Mouse (Mus musculus) forebrain, embryonic 13.5 days (tissue): Measurements from ENCODE around the gene Mef2d. TPM values are rescaled to one million over a fixed set of nuclear protein-coding genes. Genes with fewer than 3 reads are reported as not detected.

Source experiments
- ATAC-seq: fragments of 200-750 bp; cut with Nextera tagmentation; 2 replicates; pipeline ENCODE4 v1.8.0; 2017
- H3K27ac ChIP-seq: fragments of 300-500 bp; sonication (generic); 2 replicates; pipeline ENCODE4 v1.5.1; 2015; ENCODE audit warnings: inconsistent platforms, mild to moderate bottlenecking, moderate library complexity
- H3K27me3 ChIP-seq: fragments of 300-500 bp; sonication (generic); 2 replicates; pipeline ENCODE4 v1.6.1; 2015; ENCODE audit warnings: mild to moderate bottlenecking, inconsistent platforms
- H3K36me3 ChIP-seq: fragments of 300-500 bp; sonication (generic); 2 replicates; pipeline ENCODE4 v1.6.1; 2015; ENCODE audit warnings: mild to moderate bottlenecking, inconsistent platforms; ENCODE audit not compliant: poor library complexity, severe bottlenecking
- H3K4me1 ChIP-seq: fragments of 300-500 bp; sonication (generic); 2 replicates; pipeline ENCODE4 v1.6.1; 2015; ENCODE audit warnings: inconsistent platforms
- H3K4me2 ChIP-seq: fragments of 300-500 bp; sonication (generic); 2 replicates; pipeline ENCODE4 v1.6.1; 2015; ENCODE audit warnings: inconsistent platforms, mild to moderate bottlenecking, moderate library complexity
- H3K4me3 ChIP-seq: fragments of 300-500 bp; sonication (generic); 2 replicates; pipeline ENCODE4 v1.5.1; 2015; ENCODE audit warnings: mild to moderate bottlenecking, inconsistent platforms
- H3K9ac ChIP-seq: fragments of 300-500 bp; sonication (generic); 2 replicates; pipeline ENCODE4 v1.6.1; 2015; ENCODE audit warnings: mild to moderate bottlenecking, inconsistent platforms
- H3K9me3 ChIP-seq: fragments of 300-500 bp; sonication (generic); replicated peaks from 2 replicates; pipeline ENCODE4 v1.6.1; 2016; ENCODE audit warnings: inconsistent platforms
- WGBS: fragments of 180-500 bp; shearing (Covaris S2); methylation state at CpG from one replicate; pipeline ENCODE4 v1.1.7; 2015; 5-methylcytosine and 5-hydroxymethylcytosine counted together
- microRNA-seq: library from miRNA; unstranded; fragments of <30 nt; microRNA quantifications from one replicate; pipeline ENCODE4, GENCODE M21; 2016
- polyA plus RNA-seq: library from polyadenylated mRNA; unstranded; fragments of >200 nt; fragmentation: Nextera tagmentation; extraction: Ambion mirVana; gene quantifications from 2 replicates; pipeline ENCODE4 v1.2.1, GENCODE M21; 2015

The Mef2d gene
- polyA plus RNA-seq, 1 experiment from 2014 or later: 15.0 TPM

- Histone ChIP-seq H3K4me1 (peaks cover 74% of the 10 kb centered on the region), H3K27me3 (peaks cover 14% of the 10 kb centered on the region; the same call in 1 of the 2 replicates), H3K4me2 (peak overlapping the region; percentile 88), H3K9ac (peak overlapping the region; percentile 100), H3K4me3 (peak overlapping the region; percentile 96), H3K9me3 (no peaks in the 10 kb centered on the region), H3K36me3 (peaks cover 80% of the 10 kb centered on the region), H3K27ac (peak overlapping the region; percentile 100)
- ATAC-seq: no peak
- 10% methylated on average over 6 of the region's 6 CpGs for WGBS
Observed at GRCm38 (mm10) chr3:88216116-88216515, 73.9 kb downstream of the Mef2d start.

- H3K9ac ChIP-seq: peak overlapping the region; percentile 100
- no peak for ATAC-seq
- H3K27ac ChIP-seq: peak overlapping the region; percentile 100
- peaks cover 14% of the 10 kb centered on the region; the same call in 1 of the 2 replicates for H3K27me3 ChIP-seq
- WGBS: 9% methylated on average over 7 of the region's 7 CpGs
- H3K9me3 ChIP-seq: no peaks in the 10 kb centered on the region
- peak overlapping the region; percentile 88 for H3K4me2 ChIP-seq
- peaks cover 82% of the 10 kb centered on the region for H3K36me3 ChIP-seq
- H3K4me3 ChIP-seq: peak overlapping the region; percentile 96
- peaks cover 74% of the 10 kb centered on the region for H3K4me1 ChIP-seq
Observed at GRCm38 (mm10) chr3:88216534-88217326, 74.6 kb downstream of the Mef2d start.

- 21% methylated on average over 1 of the region's 2 CpGs for WGBS
- H3K27ac ChIP-seq: peak overlapping the region; percentile 100
- H3K9ac ChIP-seq: peak overlapping the region; percentile 100
- no peaks in the 10 kb centered on the region for H3K9me3 ChIP-seq
- H3K4me1 ChIP-seq: peaks cover 75% of the 10 kb centered on the region
- H3K36me3 ChIP-seq: peaks cover 78% of the 10 kb centered on the region
- peak overlapping the region; percentile 88 for H3K4me2 ChIP-seq
- peak overlapping the region; percentile 96 for H3K4me3 ChIP-seq
- peaks cover 11% of the 10 kb centered on the region; the same call in 1 of the 2 replicates for H3K27me3 ChIP-seq
- no peak for ATAC-seq
Observed at GRCm38 (mm10) chr3:88217679-88218078, 75.5 kb downstream of the Mef2d start.

- peak overlapping the region; percentile 88 for H3K4me2 ChIP-seq
- peaks cover 88% of the 10 kb centered on the region for H3K36me3 ChIP-seq
- peak overlapping the region; percentile 100 for H3K9ac ChIP-seq
- peak overlapping the region; percentile 96 for H3K4me3 ChIP-seq
- peak overlapping the region; percentile 100 for H3K27ac ChIP-seq
- H3K4me1 ChIP-seq: peaks cover 85% of the 10 kb centered on the region
- no peaks in the 10 kb centered on the region for H3K9me3 ChIP-seq
- ATAC-seq: peak; percentile 36
- peaks cover 9% of the 10 kb centered on the region; the same call in 1 of the 2 replicates for H3K27me3 ChIP-seq
- WGBS: 6% methylated on average over 9 of the region's 9 CpGs
Observed at GRCm38 (mm10) chr3:88219940-88220339, 77.8 kb downstream of the Mef2d start.

- Histone ChIP-seq H3K9me3 (no peaks in the 10 kb centered on the region), H3K4me3 (peak overlapping the region; percentile 96), H3K27me3 (peaks cover 11% of the 10 kb centered on the region; the same call in 1 of the 2 replicates), H3K36me3 (peaks cover 88% of the 10 kb centered on the region), H3K27ac (peak overlapping the region; percentile 100), H3K4me1 (peaks cover 94% of the 10 kb centered on the region), H3K4me2 (peak overlapping the region; percentile 88), H3K9ac (peak overlapping the region; percentile 100)
- ATAC-seq: no peak
- 6% methylated on average over 6 of the region's 6 CpGs for WGBS
Observed at GRCm38 (mm10) chr3:88220842-88221241, 78.7 kb downstream of the Mef2d start.

Small RNAs within 50 kb of the gene (microRNA-seq; reads per million reads assigned to microRNA genes)
- gene Gm25641: not detected
- gene Mir3093: 48.6 reads per million, percentile 41 among the genes with 10 or more reads in this experiment
- gene Mir9-1: not detected

Other genes with a start within 250 kb of the Mef2d start
- 106 and 147 TPM in 2 replicates for gene Hdgf, start 236.1 kb upstream of the Mef2d start, polyA plus RNA-seq
- 70.2 and 77.2 TPM in 2 replicates for gene Mrpl24, start 222.9 kb upstream of the Mef2d start, polyA plus RNA-seq
- gene Isg20l2, start 212.1 kb upstream of the Mef2d start, polyA plus RNA-seq: 61.8 and 63.0 TPM in 2 replicates
- gene Rrnad1, start 211.7 kb upstream of the Mef2d start, polyA plus RNA-seq: 20.7 and 22.7 TPM in 2 replicates
- gene Crabp2, start 193.7 kb upstream of the Mef2d start, polyA plus RNA-seq: 67.1 and 89.5 TPM in 2 replicates
- 76.3 and 79.9 TPM in 2 replicates for gene Nes, start 171.3 kb upstream of the Mef2d start, polyA plus RNA-seq
- gene Bcan, start 142.1 kb upstream of the Mef2d start, polyA plus RNA-seq: 9.5 and 9.6 TPM in 2 replicates
- 0.11 and 0.36 TPM in 2 replicates for gene Hapln2, start 114.8 kb upstream of the Mef2d start, polyA plus RNA-seq
- 29.7 and 30.7 TPM in 2 replicates for gene Gpatch4, start 99.3 kb upstream of the Mef2d start, polyA plus RNA-seq
- 154 and 157 TPM in 2 replicates for gene Naxe, start 83.9 kb upstream of the Mef2d start, polyA plus RNA-seq
- not detected in 2 replicates for gene Ttc24, start 64.1 kb upstream of the Mef2d start, polyA plus RNA-seq
- 13.8 and 15.3 TPM in 2 replicates for gene Iqgap3, start 60.4 kb upstream of the Mef2d start, polyA plus RNA-seq
- gene Rhbg, start 112.3 kb downstream of the Mef2d start, polyA plus RNA-seq: 0.18 and 0.26 TPM in 2 replicates
- 0.31 TPM in 1 of 2 replicates, not detected in the other for gene Gm38392, start 144.8 kb downstream of the Mef2d start, polyA plus RNA-seq
- 11.9 and 12.3 TPM in 2 replicates for gene Tsacc, start 154.6 kb downstream of the Mef2d start, polyA plus RNA-seq
- 612 and 636 TPM in 2 replicates for gene Cct3, start 154.7 kb downstream of the Mef2d start, polyA plus RNA-seq
- gene Glmp, start 182.7 kb downstream of the Mef2d start, polyA plus RNA-seq: 82.5 and 100 TPM in 2 replicates
- gene Tmem79, start 193.8 kb downstream of the Mef2d start, polyA plus RNA-seq: 2.4 and 3.0 TPM in 2 replicates
- gene Smg5, start 193.9 kb downstream of the Mef2d start, polyA plus RNA-seq: 62.6 and 64.0 TPM in 2 replicates
- gene Paqr6, start 222.2 kb downstream of the Mef2d start, polyA plus RNA-seq: 0.81 and 1.0 TPM in 2 replicates
- gene Bglap3, start 230.4 kb downstream of the Mef2d start, polyA plus RNA-seq: not detected in 2 replicates
- gene Bglap2, start 236.3 kb downstream of the Mef2d start, polyA plus RNA-seq: not detected in 2 replicates
- 0.54 TPM in 1 of 2 replicates, not detected in the other for gene Bglap, start 242.1 kb downstream of the Mef2d start, polyA plus RNA-seq